Mouse (Mus musculus) erythroblast, embryonic 14.5 days (primary cell): ENCODE measurements at regions not wholly inside any gene's neighbourhood (a gene's known extent, or its start where the extent isn't known, plus 50 kb on each side); places are given as distances from the start of the nearest gene placed in this dataset.

Source experiments
- H3K27me3 ChIP-seq: 2 replicates; pipeline ENCODE4 v1.6.1; 2012; ENCODE audit warnings: inconsistent platforms; ENCODE audit not compliant: control insufficient read depth
- H3K36me3 ChIP-seq: 2 replicates; pipeline ENCODE4 v1.6.1; 2012; ENCODE audit warnings: mild to moderate bottlenecking, inconsistent platforms; ENCODE audit not compliant: control insufficient read depth
- H3K4me1 ChIP-seq: 2 replicates; pipeline ENCODE4 v1.6.1; 2012; ENCODE audit warnings: inconsistent platforms; ENCODE audit not compliant: control insufficient read depth
- H3K4me3 ChIP-seq: replicated peaks from 2 replicates; pipeline ENCODE3; 2012; ENCODE audit warnings: moderate library complexity, mild to moderate bottlenecking, inconsistent platforms
- H3K9me3 ChIP-seq: 2 replicates; pipeline ENCODE4 v1.6.1; 2012; ENCODE audit warnings: low read length, inconsistent platforms, mixed read lengths; ENCODE audit not compliant: control insufficient read depth
- GATA1 ChIP-seq: IDR thresholded peaks from 2 replicates; pipeline ENCODE4 v1.6.1; 2012; ENCODE audit warnings: low read length, inconsistent platforms, mixed read lengths
- TAL1 ChIP-seq: IDR thresholded peaks from 3 replicates; pipeline ENCODE4 v1.6.1; 2012; ENCODE audit warnings: low read length, inconsistent platforms, mixed read lengths

- Histone ChIP-seq H3K9me3 (peaks cover 8% of the 10 kb centered on the region), H3K36me3 (no peaks in the 10 kb centered on the region), H3K27me3 (no peaks in the 10 kb centered on the region), H3K4me3 (no peak overlapping the region), H3K4me1 (no peaks in the 10 kb centered on the region)
- TF ChIP-seq GATA1 (no peak), TAL1 (no peak)
Observed at GRCm38 (mm10) chr10:117561909-117562849, 67.1 kb upstream of the Cpm start.

GRCm38 (mm10) chr10:117561279-117561820, 68.0 kb upstream of the Cpm start:
- Histone ChIP-seq H3K4me1 (no peaks in the 10 kb centered on the region), H3K36me3 (no peaks in the 10 kb centered on the region), H3K9me3 (peaks cover 2% of the 10 kb centered on the region), H3K4me3 (no peak overlapping the region), H3K27me3 (no peaks in the 10 kb centered on the region)
- no peak for TF ChIP-seq GATA1

GRCm38 (mm10) chr10:117560396-117561278, 68.7 kb upstream of the Cpm start:
- no peaks in the 10 kb centered on the region for H3K36me3 ChIP-seq
- TF ChIP-seq GATA1, result no peak
- TF ChIP-seq TAL1, result no peak
- no peak overlapping the region for H3K4me3 ChIP-seq

GRCm38 (mm10) chr10:117559615-117560395, 69.5 kb upstream of the Cpm start:
- Histone ChIP-seq H3K9me3 (no peaks in the 10 kb centered on the region), H3K4me1 (no peaks in the 10 kb centered on the region), H3K36me3 (no peaks in the 10 kb centered on the region), H3K27me3 (no peaks in the 10 kb centered on the region), H3K4me3 (no peak overlapping the region)
- TF ChIP-seq GATA1 (no peak), TAL1 (no peak)

More at GRCm38 (mm10) chr10:117560396-117561278, 68.7 kb upstream of the Cpm start:
- no peaks in the 10 kb centered on the region for H3K9me3 ChIP-seq
- no peaks in the 10 kb centered on the region for H3K27me3 ChIP-seq
- no peaks in the 10 kb centered on the region for H3K4me1 ChIP-seq

GRCm38 (mm10) chr10:117558891-117559614, 70.2 kb upstream of the Cpm start:
- TF ChIP-seq GATA1 (no peak), TAL1 (no peak)
- Histone ChIP-seq H3K4me1 (no peaks in the 10 kb centered on the region), H3K4me3 (no peak overlapping the region), H3K9me3 (no peaks in the 10 kb centered on the region), H3K27me3 (no peaks in the 10 kb centered on the region), H3K36me3 (no peaks in the 10 kb centered on the region)

- no peaks in the 10 kb centered on the region for H3K9me3 ChIP-seq
- H3K27me3 ChIP-seq, result no peaks in the 10 kb centered on the region
- no peaks in the 10 kb centered on the region for H3K4me1 ChIP-seq
- H3K36me3 ChIP-seq, result no peaks in the 10 kb centered on the region
- TF ChIP-seq GATA1 (no peak), TAL1 (no peak)
- no peak overlapping the region for H3K4me3 ChIP-seq
Observed at GRCm38 (mm10) chr10:117558292-117558800, 71.0 kb upstream of the Cpm start.

- TF ChIP-seq GATA1 (no peak), TAL1 (no peak)
- no peaks in the 10 kb centered on the region for H3K4me1 ChIP-seq
Observed at GRCm38 (mm10) chr10:117557666-117558065, 71.6 kb upstream of the Cpm start.

GRCm38 (mm10) chr10:117556851-117557542, 72.3 kb upstream of the Cpm start:
- no peaks in the 10 kb centered on the region for H3K27me3 ChIP-seq
- no peaks in the 10 kb centered on the region for H3K36me3 ChIP-seq
- no peaks in the 10 kb centered on the region for H3K4me1 ChIP-seq
- TF ChIP-seq TAL1, result no peak
- no peak for TF ChIP-seq GATA1
- H3K4me3 ChIP-seq, result no peak overlapping the region
- no peaks in the 10 kb centered on the region for H3K9me3 ChIP-seq

More at GRCm38 (mm10) chr10:117557666-117558065, 71.6 kb upstream of the Cpm start:
- Histone ChIP-seq H3K27me3 (no peaks in the 10 kb centered on the region), H3K9me3 (no peaks in the 10 kb centered on the region), H3K36me3 (no peaks in the 10 kb centered on the region), H3K4me3 (no peak overlapping the region)
